Mouse (Mus musculus): ENCODE measurements around the gene Sbf2.
A peak's percentile ranks its signal among the peaks of the same experiment; 100 is the strongest.
"Not testable (repeated sequence)": the region's sequence is repeated elsewhere in the genome, so short reads cannot be mapped to it uniquely, and the experiment has no call there.

The Sbf2 gene

GRCm38 (mm10) chr7:110583705-110584104 lies 31.0 kb downstream of the Sbf2 start:
- no peak for DNase-seq (ENCODE audit: low spot score in 2 of 2)

DNA sequence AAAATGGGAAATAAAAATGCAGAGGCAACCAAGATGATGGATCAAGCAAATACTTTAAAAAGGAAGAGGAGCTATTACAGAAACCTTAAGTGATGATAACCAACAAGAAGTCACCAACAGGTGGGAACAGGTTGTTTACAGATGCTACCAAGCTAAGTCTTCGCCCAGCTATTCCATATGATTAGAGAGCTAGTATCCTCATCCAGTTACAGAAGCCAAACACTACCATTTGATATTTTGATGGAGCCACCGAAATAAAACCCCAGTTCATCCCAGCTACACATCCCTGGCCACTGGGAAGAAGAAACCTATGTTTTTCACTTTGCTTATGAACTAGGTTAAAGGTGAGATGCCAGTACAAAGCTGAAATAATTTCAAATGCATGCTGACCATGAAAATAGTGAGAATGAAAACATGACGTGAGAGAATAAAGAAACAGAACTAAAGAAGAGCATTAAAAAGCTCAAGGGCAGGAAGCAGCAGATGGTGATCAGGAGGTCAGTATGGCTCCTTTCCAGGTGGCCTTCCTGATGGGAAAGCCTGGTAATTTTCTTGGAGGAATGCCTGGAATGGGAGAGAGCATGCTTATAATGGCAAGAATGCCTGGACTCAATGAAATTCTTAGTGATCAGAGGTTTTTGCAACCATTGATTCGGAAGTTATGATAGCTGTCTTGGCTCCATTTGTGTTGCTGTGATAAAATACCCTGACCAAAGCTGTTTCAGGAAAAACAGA lies 48.7 kb downstream of the Sbf2 start:
- DNase-seq (ENCODE audit: low spot score in 2 of 2): no peak

GRCm38 (mm10) chr7:110561647-110562046 lies 53.1 kb downstream of the Sbf2 start:
- no peak for DNase-seq (ENCODE audit: low spot score in 2 of 2)

DNA sequence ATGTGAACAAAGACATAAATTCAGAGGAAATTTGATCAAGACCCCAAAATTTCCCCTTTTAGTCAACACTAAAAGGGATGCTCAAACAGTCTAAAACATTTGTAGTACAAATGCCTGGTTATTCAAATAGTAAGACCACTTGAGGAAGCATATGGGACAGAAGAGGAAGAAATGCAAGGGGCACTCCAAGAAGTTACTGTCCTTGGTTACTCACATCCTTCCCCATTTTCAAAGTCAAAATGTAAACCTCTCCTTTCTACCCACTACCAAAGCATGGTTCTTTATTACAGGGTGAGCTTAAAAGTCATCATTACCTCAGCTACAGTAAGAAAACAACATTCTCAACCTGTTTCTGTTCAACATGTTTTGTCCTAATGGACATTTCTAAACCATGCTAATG lies 57.7 kb downstream of the Sbf2 start:
- DNase-seq (ENCODE audit: low spot score in 2 of 2): no peak

- DNase-seq (ENCODE audit: low spot score in 2 of 2): no peak
Observed at GRCm38 (mm10) chr7:110556221-110556620, 58.5 kb downstream of the Sbf2 start.

- no peak for DNase-seq (ENCODE audit: low spot score in 2 of 2)
Observed at GRCm38 (mm10) chr7:110555260-110555659, 59.5 kb downstream of the Sbf2 start.

DNA sequence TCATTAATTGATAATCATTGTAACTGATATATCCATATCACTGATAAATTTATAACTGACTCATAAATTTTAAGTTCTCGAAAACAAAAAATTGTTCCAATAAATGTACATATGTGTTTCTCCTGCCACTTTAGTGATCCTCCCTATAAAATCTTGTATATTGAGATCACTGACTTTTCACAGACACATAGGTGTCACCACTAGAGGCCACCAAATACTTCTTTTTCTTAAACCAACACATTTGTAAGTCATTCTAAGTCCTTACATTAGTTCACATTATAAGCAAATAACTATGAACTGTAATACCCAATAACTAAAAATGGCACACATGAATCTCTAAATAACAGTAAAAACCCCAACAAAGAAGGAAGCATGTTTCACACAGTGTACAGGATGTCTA lies 66.5 kb downstream of the Sbf2 start:
- no peak for DNase-seq (ENCODE audit: low spot score in 2 of 2)

- no peak for DNase-seq (ENCODE audit: low spot score in 2 of 2)
Observed at GRCm38 (mm10) chr7:110543341-110543740, 71.4 kb downstream of the Sbf2 start.

DNA sequence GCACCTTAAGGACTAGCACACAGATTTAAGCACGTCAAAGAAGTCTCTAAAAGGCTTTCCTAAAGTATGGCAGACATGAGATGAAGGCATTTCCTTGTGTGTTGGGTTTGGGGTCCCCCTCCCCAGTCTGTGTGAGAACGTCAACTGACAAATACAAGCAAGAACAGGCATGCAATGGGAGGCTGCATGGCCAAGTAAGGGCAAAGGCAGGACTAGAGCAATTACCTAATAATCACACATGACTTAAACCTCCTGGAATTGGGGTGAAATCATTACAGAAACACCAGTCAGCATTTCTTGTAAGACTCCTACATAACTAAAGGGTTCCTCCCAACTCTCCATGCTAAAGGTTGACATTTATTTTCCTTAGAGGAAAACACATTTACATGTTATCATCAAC lies 75.5 kb downstream of the Sbf2 start:
- no peak for DNase-seq (ENCODE audit: low spot score in 2 of 2)

DNA sequence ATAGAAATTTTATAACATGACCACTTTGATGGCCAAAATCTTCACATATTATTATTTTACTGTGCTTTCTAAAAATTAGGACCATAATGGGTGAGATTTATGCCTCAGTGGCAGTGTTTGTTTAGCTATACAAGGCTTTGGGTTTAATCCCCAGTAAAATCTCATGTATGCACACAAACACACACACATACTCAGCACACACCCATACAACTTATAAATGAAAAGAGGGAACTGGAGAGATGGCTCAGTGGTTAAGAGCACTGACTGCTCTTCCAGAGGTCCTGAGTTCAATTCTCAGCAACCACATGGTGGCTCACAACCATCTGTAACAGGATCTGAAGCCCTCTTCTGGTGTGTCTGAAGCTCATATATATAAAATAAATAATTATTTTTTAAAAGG lies 84.4 kb downstream of the Sbf2 start:
- not testable (repeated sequence) for DNase-seq (ENCODE audit: low spot score in 2 of 2)

DNA sequence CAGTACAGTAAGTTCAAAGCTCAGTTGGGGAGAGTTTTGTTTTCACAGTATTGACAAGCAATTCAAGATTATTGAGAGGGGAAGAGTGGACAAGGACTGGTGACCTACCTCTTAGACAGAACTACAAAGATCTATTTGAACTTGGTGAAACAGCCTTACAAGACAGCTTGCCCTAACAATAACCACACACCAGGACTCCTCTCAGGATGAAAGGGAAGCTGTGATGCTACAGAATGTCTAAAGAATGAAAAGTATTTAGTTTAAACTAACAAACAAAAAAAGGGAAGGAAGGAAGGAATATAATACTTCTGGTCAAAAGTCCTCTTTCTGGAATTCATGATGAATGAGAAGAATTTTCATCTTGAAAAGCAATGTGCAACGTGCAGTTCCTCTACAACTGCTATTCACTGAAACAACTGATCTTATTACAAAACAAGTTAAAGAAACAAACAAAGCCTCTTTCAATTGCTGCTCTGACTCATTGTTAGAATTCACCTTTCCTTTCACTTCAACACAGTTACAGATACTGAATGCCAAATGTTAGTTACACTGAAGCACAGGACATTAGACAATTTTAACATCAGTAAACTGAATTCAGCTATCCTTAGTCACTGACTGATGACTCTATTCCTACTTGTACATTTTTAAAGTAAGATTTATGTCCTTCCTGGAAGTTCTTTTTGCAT lies 89.5 kb downstream of the Sbf2 start:
- DNase-seq (ENCODE audit: low spot score in 2 of 2): no peak

DNA sequence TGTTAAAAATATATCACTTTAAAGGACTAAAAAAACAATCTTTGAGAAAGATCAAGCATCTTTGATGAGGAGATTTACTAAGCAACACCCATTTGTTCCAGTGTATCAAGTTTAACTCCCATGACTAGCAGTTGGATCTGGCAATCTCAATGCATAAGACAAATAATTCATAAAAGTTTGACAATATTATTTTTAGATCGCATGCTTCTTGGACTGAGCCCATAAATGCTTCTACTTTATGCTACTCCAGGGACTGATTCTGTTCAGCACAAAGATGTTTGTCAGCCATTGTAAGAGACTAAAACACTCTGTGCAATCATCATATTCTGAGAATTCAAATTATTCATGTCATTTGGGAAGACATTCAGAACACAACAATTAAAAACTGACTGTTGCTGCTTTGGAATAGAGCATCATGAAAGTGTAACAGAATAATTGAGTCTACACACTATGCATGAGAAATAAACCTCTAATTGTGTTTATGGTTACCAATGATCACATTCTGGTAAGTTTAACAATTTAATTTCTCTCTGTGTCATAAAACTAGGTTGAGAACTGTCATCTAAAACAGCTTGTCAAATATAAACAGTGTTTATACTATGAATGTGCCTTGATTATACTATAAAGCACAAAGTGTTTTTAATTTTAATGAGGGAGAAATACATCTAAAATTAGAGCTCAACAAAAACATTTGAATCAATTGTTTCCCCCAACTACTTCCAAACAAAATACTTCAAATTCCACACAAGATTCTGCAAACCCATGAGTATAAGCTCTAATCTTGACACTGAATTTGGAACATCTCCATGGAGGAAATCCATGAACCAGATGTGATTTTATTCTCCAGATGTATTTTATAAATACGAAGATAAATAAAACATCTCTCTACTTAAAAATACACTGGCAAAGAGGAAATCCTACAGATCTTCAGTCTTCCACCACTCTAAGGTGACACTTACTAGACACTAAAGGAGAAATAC lies 98.2 kb downstream of the Sbf2 start:
- no peak for DNase-seq (ENCODE audit: low spot score in 2 of 2)

DNA sequence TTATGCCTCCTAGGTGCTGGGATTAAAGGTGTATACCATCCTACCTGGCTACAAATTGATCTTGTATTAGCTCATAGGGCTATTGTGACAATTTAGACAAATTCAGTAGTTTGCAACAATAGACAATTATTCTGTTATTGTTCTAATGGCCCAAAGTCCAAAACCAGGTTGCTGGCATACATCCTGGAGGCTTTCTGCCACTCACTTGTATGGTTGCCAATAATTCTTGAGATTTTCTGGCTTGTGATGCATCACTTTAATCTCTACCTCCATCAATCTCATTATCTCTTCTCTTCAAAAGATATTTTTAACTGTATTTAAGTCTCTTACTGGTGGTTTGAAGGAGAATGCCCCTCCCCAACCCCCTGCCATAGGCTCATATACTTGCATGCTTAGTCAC lies 100.6 kb downstream of the Sbf2 start:
- DNase-seq (ENCODE audit: low spot score in 2 of 2): no peak

GRCm38 (mm10) chr7:110498653-110499052 lies 116.1 kb downstream of the Sbf2 start:
- no peak for DNase-seq (ENCODE audit: low spot score in 2 of 2)

DNA sequence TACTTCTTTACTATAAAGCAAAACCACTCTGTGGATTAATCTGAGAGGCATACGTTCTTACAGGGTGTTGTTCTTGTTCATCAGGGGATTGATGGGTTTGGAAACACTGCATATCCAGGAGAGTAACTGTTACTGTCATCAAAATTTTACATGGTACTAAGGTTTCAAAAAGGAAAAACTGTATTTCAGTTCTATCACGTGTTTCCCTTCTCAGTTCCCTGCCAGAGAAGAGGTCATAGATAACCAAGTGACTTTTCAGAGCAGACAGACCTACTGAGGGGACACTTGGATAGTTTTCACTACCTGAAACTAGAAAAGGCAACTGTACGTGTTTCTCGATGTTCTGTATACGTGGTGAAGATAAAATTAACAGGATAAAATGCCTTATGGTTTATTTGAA lies 123.7 kb downstream of the Sbf2 start:
- no peak for DNase-seq (ENCODE audit: low spot score in 2 of 2)

GRCm38 (mm10) chr7:110485051-110485450 lies 129.7 kb downstream of the Sbf2 start:
- no peak for DNase-seq (ENCODE audit: low spot score in 2 of 2)

DNA sequence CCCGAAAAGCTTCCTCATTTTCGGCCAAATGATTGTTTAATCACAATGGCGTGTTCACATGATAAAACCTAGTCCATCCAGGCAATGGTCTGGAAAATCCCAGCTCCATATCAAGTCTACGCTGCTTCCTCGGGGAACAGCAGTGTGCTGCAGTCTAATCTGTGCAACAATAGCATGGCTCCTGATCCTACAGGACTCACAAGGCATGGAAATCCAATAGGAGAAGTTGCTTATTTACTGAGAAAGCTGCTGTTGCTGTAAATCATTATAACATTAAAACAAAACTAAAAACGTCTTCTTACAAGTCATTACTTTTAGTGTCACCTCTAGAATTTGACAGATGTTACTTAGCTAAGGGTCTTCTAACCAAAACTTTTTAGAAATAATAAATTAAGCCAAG lies 143.7 kb downstream of the Sbf2 start:
- DNase-seq (ENCODE audit: low spot score in 2 of 2): no peak

GRCm38 (mm10) chr7:110463471-110463870 lies 151.3 kb downstream of the Sbf2 start:
- no peak for DNase-seq (ENCODE audit: low spot score in 2 of 2)

- peak in 1 of 2 experiments; percentile 36 for DNase-seq (ENCODE audit: low spot score in 2 of 2)
Observed at GRCm38 (mm10) chr7:110432301-110432700, 182.4 kb downstream of the Sbf2 start.

DNA sequence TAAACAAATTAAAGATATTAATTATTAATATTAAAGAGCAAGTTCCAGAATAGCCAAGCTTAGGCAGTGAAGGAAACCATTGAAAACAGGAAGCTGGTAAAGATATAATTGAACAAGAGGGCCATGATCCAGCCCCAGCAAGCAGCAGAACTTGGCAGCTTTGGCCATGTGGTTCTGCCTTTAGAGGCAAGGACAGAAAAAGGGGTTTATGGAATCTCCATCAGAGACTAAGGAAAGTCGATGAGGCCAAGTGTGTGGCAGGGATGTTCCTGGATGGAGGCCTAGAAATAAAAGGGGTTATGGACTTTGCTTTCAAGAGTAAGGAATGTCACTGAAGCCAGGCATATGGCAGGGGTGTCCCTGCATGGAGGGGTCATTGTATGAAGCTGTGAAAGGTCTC lies 198.4 kb downstream of the Sbf2 start:
- no peak for DNase-seq (ENCODE audit: low spot score in 2 of 2)

- DNase-seq (ENCODE audit: low spot score in 2 of 2): no peak
Observed at GRCm38 (mm10) chr7:110414276-110414675, 200.4 kb downstream of the Sbf2 start.

GRCm38 (mm10) chr7:110402092-110402491 lies 212.6 kb downstream of the Sbf2 start:
- no peak for DNase-seq (ENCODE audit: low spot score in 2 of 2)
